Mouse (Mus musculus): ENCODE data around the gene Gm49322. TPM values are rescaled to one million over a fixed set of nuclear protein-coding genes. Genes with fewer than 3 reads are reported as not detected.

The Gm49322 gene
- polyA plus RNA-seq, 1 experiment: 2.2 TPM

- Histone ChIP-seq H3K27ac (ENCODE audit: insufficient read depth, low read depth, low read length) (no peak overlapping the region), H3K36me3 (ENCODE audit: control insufficient read depth, insufficient read depth, low read length) (peaks cover 33% of the 10 kb centered on the region), H3K4me1 (ENCODE audit: control insufficient read depth, insufficient read depth, insufficient read length, low read length) (peaks cover 34% of the 10 kb centered on the region), H3K4me3 (ENCODE audit: low read depth, low read length) (no peak overlapping the region), H3K27me3 (ENCODE audit: control insufficient read depth, insufficient read depth, low read length) (no peaks in the 10 kb centered on the region)
- WGBS: 90% methylated on average over 3 of the region's 3 CpGs
- TF ChIP-seq CTCF (IDR thresholded peaks at IDR 0.05; ENCODE audit: extremely low read depth, insufficient read length, insufficient replicate concordance, low read depth, low read length): no peak
- TF ChIP-seq POLR2A (IDR thresholded peaks at IDR 0.05; ENCODE audit: low read depth, low read length): no peak
Observed at GRCm38 (mm10) chr10:80608435-80608834, 2.6 kb downstream of the Gm49322 start.

DNA sequence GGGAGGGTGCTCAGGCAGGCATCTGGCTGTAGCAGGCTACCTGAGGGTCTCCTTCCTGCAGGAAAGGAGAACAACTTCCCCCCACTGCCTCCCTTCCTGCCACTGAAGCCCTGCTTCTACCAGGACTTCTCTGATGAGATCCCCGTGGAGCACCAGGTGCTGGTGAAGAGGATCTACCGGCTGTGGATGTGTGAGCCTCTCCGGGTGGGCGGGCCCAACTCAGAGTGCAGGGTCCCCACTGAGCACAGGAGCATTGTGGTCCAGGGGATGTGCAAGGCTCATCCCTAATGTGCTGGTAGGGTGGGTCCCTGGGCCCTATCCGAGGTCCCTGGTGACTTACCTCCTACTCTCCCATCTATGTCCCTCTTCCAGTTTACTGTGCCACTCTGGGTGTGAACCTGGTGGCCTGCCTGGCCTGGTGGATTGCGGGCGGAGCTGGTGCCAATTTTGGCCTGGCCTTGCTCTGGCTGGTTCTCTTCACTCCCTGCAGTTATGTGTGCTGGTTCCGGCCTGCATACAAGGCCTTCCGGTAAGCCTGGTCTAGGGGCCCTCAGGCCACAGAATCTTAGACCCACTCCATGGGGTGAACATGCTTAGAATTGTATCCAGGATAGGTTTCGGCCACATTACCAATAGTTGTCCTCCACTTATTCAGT is 3.6 kb downstream of the Gm49322 start:
- TF ChIP-seq POLR2A (IDR thresholded peaks at IDR 0.05; ENCODE audit: low read depth, low read length) (no peak), CTCF (IDR thresholded peaks at IDR 0.05; ENCODE audit: extremely low read depth, insufficient read length, insufficient replicate concordance, low read depth, low read length) (no peak)
- Histone ChIP-seq H3K36me3 (ENCODE audit: control insufficient read depth, insufficient read depth, low read length) (peaks cover 42% of the 10 kb centered on the region), H3K27ac (ENCODE audit: insufficient read depth, low read depth, low read length) (no peak overlapping the region; the same call in 1 of the 2 replicates), H3K4me3 (ENCODE audit: low read depth, low read length) (no peak overlapping the region), H3K27me3 (ENCODE audit: control insufficient read depth, insufficient read depth, low read length) (no peaks in the 10 kb centered on the region), H3K4me1 (ENCODE audit: control insufficient read depth, insufficient read depth, insufficient read length, low read length) (peaks cover 26% of the 10 kb centered on the region)
- 84% methylated on average over 10 of the region's 10 CpGs for WGBS

GRCm38 (mm10) chr10:80610116-80610785 is 4.4 kb downstream of the Gm49322 start:
- TF ChIP-seq CTCF (IDR thresholded peaks at IDR 0.05; ENCODE audit: extremely low read depth, insufficient read length, insufficient replicate concordance, low read depth, low read length) (no peak), POLR2A (IDR thresholded peaks at IDR 0.05; ENCODE audit: low read depth, low read length) (no peak)
- H3K36me3 ChIP-seq (ENCODE audit: control insufficient read depth, insufficient read depth, low read length): peaks cover 49% of the 10 kb centered on the region
- H3K27ac ChIP-seq (ENCODE audit: insufficient read depth, low read depth, low read length): peak overlapping the region; percentile 5; the same call in 1 of the 2 replicates
- WGBS: 87% methylated on average over 9 of the region's 9 CpGs
- no peak overlapping the region for H3K4me3 ChIP-seq (ENCODE audit: low read depth, low read length)
- H3K4me1 ChIP-seq (ENCODE audit: control insufficient read depth, insufficient read depth, insufficient read length, low read length): peaks cover 21% of the 10 kb centered on the region
- no peaks in the 10 kb centered on the region for H3K27me3 ChIP-seq (ENCODE audit: control insufficient read depth, insufficient read depth, low read length)

GRCm38 (mm10) chr10:80611024-80611423 is 5.2 kb downstream of the Gm49322 start:
- 68% methylated on average over 4 of the region's 4 CpGs for WGBS
- Histone ChIP-seq H3K27ac (ENCODE audit: insufficient read depth, low read depth, low read length) (no peak overlapping the region), H3K27me3 (ENCODE audit: control insufficient read depth, insufficient read depth, low read length) (no peaks in the 10 kb centered on the region), H3K36me3 (ENCODE audit: control insufficient read depth, insufficient read depth, low read length) (peaks cover 54% of the 10 kb centered on the region), H3K4me3 (ENCODE audit: low read depth, low read length) (no peak overlapping the region), H3K4me1 (ENCODE audit: control insufficient read depth, insufficient read depth, insufficient read length, low read length) (peaks cover 24% of the 10 kb centered on the region)
- TF ChIP-seq CTCF (IDR thresholded peaks at IDR 0.05; ENCODE audit: extremely low read depth, insufficient read length, insufficient replicate concordance, low read depth, low read length) (peak; percentile 88; the same call in 1 of the 2 replicates), POLR2A (IDR thresholded peaks at IDR 0.05; ENCODE audit: low read depth, low read length) (no peak)

GRCm38 (mm10) chr10:80611905-80612304 is 6.1 kb downstream of the Gm49322 start:
- no peak overlapping the region; the same call in 1 of the 2 replicates for H3K27ac ChIP-seq (ENCODE audit: insufficient read depth, low read depth, low read length)
- TF ChIP-seq CTCF (IDR thresholded peaks at IDR 0.05; ENCODE audit: extremely low read depth, insufficient read length, insufficient replicate concordance, low read depth, low read length) (no peak), POLR2A (IDR thresholded peaks at IDR 0.05; ENCODE audit: low read depth, low read length) (no peak)
- WGBS: 88% methylated on average over 3 of the region's 3 CpGs
- H3K27me3 ChIP-seq (ENCODE audit: control insufficient read depth, insufficient read depth, low read length): no peaks in the 10 kb centered on the region
- H3K36me3 ChIP-seq (ENCODE audit: control insufficient read depth, insufficient read depth, low read length): peaks cover 51% of the 10 kb centered on the region
- H3K4me3 ChIP-seq (ENCODE audit: low read depth, low read length): no peak overlapping the region
- peaks cover 23% of the 10 kb centered on the region for H3K4me1 ChIP-seq (ENCODE audit: control insufficient read depth, insufficient read depth, insufficient read length, low read length)

GRCm38 (mm10) chr10:80613821-80614220 is 8.0 kb downstream of the Gm49322 start:
- H3K36me3 ChIP-seq (ENCODE audit: control insufficient read depth, insufficient read depth, low read length): peaks cover 41% of the 10 kb centered on the region
- no peak overlapping the region for H3K4me3 ChIP-seq (ENCODE audit: low read depth, low read length)
- TF ChIP-seq CTCF (IDR thresholded peaks at IDR 0.05; ENCODE audit: extremely low read depth, insufficient read length, insufficient replicate concordance, low read depth, low read length): no peak
- TF ChIP-seq POLR2A (IDR thresholded peaks at IDR 0.05; ENCODE audit: low read depth, low read length): no peak
- WGBS: 81% methylated on average over 3 of the region's 3 CpGs
- H3K27me3 ChIP-seq (ENCODE audit: control insufficient read depth, insufficient read depth, low read length): no peaks in the 10 kb centered on the region
- peaks cover 19% of the 10 kb centered on the region for H3K4me1 ChIP-seq (ENCODE audit: control insufficient read depth, insufficient read depth, insufficient read length, low read length)
- H3K27ac ChIP-seq (ENCODE audit: insufficient read depth, low read depth, low read length): no peak overlapping the region

DNA sequence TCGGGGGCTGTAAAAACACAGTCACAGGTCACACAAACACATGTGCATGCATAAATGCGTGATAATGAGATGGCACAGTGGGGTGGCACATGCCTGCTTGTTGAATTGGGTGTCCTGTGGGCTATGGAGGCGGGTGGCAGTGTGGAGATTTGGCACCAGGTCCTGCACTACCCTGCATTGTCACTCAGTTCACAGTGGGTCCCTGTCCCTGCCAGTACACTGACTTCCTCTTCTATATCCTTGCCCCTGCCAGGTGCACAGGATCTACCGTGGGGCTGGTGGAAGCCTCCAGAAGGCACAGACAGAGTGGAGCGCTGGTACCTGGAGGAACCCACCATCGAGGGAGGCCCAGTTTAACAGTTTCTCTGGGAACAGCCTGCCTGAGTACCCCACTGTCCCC is 8.5 kb downstream of the Gm49322 start:
- TF ChIP-seq CTCF (IDR thresholded peaks at IDR 0.05; ENCODE audit: extremely low read depth, insufficient read length, insufficient replicate concordance, low read depth, low read length) (no peak), POLR2A (IDR thresholded peaks at IDR 0.05; ENCODE audit: low read depth, low read length) (no peak)
- Histone ChIP-seq H3K27me3 (ENCODE audit: control insufficient read depth, insufficient read depth, low read length) (no peaks in the 10 kb centered on the region), H3K27ac (ENCODE audit: insufficient read depth, low read depth, low read length) (no peak overlapping the region), H3K36me3 (ENCODE audit: control insufficient read depth, insufficient read depth, low read length) (peaks cover 38% of the 10 kb centered on the region), H3K4me1 (ENCODE audit: control insufficient read depth, insufficient read depth, insufficient read length, low read length) (peaks cover 19% of the 10 kb centered on the region), H3K4me3 (ENCODE audit: low read depth, low read length) (no peak overlapping the region)
- WGBS: 89% methylated on average over 6 of the region's 6 CpGs

Measured in small intestine, adult 2 months (tissue).